In the genomic region with DNA sequence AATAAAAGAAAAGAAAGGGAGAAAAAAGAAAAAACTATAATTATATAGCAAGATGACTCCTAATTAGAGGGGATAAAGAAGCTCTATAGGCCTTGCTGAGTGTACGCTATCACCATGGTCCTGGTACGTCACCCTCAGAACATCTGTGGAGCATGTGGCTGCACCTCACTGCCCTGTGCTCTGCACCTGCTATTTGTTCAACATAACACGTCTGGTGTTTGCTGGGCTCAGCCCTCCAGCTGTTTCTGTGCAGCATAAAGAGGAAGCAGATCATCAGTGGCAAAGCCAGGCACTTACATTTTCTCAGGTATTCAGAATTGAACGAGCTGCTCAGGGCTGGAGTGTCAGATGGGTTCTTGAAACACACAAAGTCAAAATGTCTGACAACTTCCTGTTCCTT, we compare ENCODE assay signal across 1 mouse cellular context.
TF ChIP-seq lines count a peak whose summit lies in the region.

No protein-coding gene starts in this region.

TF ChIP-seq in CH12.LX, 34 proteins besides CTCF, POLR2A, EP300 and RAD21 (continued from another document):
- TF ChIP-seq MEF2A (IDR thresholded peaks at IDR 0.05; ENCODE audit: borderline replicate concordance, low read depth, low read length) (0 out of 2 replicates have a peak, but pooled peaks have one; percentile 34), IRF4 (IDR thresholded peaks at IDR 0.05; ENCODE audit: low read depth, low read length) (peak; percentile 36; the same call in 1 of the 2 replicates), ZMIZ1 (IDR thresholded peaks at IDR 0.05; ENCODE audit: low read depth, low read length) (no peak), ZC3H11A (IDR thresholded peaks at IDR 0.05; ENCODE audit: low read depth, low read length) (no peak), UBTF (IDR thresholded peaks at IDR 0.05; ENCODE audit: low read depth, low read length) (no peak), ETS1 (conservative IDR thresholded peaks at IDR 0.05; ENCODE audit: low read depth, low read length) (peak; percentile 71), TBP (conservative IDR thresholded peaks at IDR 0.05; ENCODE audit: low read depth, low read length) (no peak), MAZ (IDR thresholded peaks at IDR 0.05; ENCODE audit: low read depth, low read length) (no peak), ZKSCAN1 (IDR thresholded peaks at IDR 0.05; ENCODE audit: borderline replicate concordance, low read depth, low read length) (no peak), NELFE (IDR thresholded peaks at IDR 0.05; ENCODE audit: low read depth, low read length) (no peak), TCF12 (IDR thresholded peaks at IDR 0.05; ENCODE audit: low read depth, low read length) (peak; percentile 87), POLR2AphosphoS2 (IDR thresholded peaks at IDR 0.05; ENCODE audit: low read depth, low read length) (no peak), KAT2A (IDR thresholded peaks at IDR 0.05; ENCODE audit: insufficient replicate concordance, low read length) (no peak), NRF1 (IDR thresholded peaks at IDR 0.05; ENCODE audit: low read depth, low read length) (no peak), E2F4 (IDR thresholded peaks at IDR 0.05; ENCODE audit: insufficient replicate concordance, low read depth, low read length) (no peak), BHLHE40 (IDR thresholded peaks at IDR 0.05; ENCODE audit: low read depth, low read length) (peak; percentile 70), CHD1 (IDR thresholded peaks at IDR 0.05; ENCODE audit: low read depth, low read length) (no peak), HCFC1 (IDR thresholded peaks at IDR 0.05; ENCODE audit: low read depth, low read length) (no peak), RCOR1 (conservative IDR thresholded peaks at IDR 0.05; ENCODE audit: low read depth, low read length) (no peak), SIN3A (IDR thresholded peaks at IDR 0.05; ENCODE audit: low read length) (no peak), MAX (IDR thresholded peaks at IDR 0.05; ENCODE audit: low read length) (peak; percentile 76), ELF1 (IDR thresholded peaks at IDR 0.05; ENCODE audit: low read depth, low read length) (no peak), USF2 (conservative IDR thresholded peaks at IDR 0.05; ENCODE audit: low read depth, low read length) (no peak)
